Mouse (Mus musculus) CH12F3 (cell line): ENCODE results near the gene Samd8.

ENCODE experiments used
- in situ Hi-C: fragments of 300-500 bp; cut with MboI; formaldehyde crosslinking; loops from 2 replicates; pipeline ENCODE4 v1.14.3; 2020; ENCODE audit warnings: low sequenced_read_pairs

Gene Samd8

DNA sequence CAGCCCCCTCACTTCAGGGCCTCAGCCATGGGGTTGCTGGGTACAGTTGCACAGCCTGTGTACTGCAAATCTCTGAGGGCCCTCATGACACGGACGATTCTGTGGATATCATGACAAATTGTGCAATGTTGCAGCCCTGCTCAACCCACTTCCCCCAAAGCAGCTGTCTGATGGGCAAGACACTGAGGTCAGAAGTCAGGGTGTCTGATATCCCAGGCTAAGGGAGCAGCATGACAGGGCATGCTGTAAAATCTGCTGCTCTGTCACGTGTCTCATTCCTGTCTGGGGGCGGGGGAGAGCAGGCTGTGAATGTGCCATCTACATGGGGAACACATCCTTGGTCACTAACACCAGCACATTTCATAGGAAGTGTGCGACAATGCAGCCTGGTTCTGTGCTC lies 5.2 kb upstream of the Samd8 start:
- in situ Hi-C loops: no loop called here

DNA sequence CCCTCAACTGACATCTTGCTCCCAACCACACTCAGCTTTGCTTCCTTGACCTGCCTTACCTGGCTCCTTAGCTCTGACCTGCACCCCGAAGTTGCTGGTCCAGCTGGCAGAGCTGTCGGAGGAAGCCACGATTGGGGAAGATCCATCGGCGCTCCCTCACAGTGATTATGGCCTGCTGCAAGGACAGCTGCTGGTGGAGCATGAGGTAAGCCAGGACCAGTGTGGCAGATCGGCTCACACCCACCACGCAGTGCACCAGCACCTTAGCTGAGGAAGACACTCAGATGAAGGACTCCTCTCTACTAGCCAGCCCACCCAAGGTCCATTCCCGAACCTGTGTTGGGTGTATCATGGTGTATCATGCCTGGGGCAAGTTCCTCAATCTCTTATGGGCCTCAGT lies 4.1 kb upstream of the Samd8 start:
- in situ Hi-C loops: no loop called here

DNA sequence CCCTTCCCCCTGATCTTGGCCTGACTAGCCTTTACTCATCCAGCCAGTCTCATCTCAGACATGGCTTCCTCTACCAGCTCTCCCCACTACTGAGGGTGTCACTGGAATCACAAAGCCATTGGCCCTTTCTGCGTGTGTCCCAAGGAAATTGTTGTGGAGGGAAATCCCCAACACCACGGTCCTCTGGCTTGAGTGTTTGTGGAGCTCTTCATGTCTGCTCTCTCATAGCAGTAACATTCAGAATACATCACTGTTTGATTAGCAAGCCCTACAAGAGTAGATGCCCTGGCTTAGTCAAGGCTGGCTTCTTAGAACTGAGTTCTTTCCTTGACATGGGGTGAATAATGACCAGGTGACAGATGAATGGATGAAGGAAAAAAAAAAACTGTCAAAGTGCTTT lies 3.5 kb upstream of the Samd8 start:
- in situ Hi-C loops: no loop called here

DNA sequence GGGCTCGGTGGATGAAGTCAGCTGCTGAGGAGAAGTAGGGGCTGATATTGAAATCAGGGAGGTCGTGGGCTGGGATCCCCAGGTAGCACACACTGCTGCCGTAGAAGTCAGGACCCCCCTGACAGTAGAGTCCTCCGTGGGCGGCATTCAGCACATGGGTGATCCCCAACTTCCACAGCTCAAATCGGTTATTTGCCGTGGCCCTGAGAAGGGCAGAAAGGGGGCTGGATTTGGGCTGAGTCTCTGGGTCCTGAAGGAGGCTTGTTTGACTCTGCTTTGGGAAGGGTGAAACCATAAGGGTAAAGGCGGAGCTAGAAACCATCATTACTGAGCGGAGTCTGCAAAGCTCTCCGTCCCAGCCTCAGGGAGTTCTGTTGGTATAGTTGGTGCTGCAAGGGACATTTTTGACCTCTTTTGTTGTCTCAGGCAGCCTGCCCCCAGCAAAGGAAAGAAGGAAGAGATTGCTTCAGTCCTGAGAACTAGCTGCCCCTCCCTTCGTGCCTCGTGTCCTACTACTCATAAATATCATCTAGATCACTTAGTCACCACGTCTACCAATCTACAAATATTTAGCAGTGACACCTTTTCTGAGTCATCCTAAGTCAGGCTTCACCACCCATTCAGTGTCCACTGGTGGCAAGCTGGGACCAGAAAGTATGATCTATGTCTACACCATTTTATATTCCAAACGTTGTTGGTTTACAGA lies 2.7 kb upstream of the Samd8 start:
- in situ Hi-C loops: no loop called here

DNA sequence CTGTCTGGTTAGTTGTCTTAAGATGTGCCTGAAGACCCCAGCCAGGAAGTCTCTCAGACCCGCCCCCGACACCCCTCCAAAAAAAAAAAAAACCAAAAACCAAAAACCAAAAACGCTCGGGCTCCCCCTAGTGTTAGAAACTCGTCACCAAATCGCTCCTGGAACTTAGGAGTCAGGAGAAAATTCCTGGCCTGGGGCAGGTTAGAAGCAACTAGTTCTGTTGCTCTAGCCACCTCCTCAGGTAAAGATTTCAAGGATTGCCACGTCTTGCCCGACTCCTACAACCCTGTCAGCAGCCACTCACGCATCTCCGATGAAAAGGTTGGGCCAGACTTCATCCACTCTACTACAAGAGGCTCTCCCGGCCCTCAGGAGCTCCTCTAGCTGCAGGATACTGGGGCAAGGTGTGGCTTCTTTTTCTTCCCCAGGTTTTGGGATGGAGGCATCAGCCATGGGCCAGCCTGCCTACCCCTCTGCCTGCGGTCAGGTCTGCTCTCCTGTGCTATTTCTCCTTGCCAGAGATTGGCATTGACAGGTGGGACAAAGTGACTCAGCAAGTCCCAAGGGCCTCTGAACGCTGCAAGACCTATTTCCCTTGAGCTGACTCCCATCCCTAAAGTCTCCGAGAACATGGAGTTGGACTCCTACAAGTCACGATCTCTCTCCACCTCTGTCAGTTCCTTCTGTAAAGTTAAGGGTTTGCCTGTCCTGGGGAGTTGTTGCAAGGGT lies 2.0 kb upstream of the Samd8 start:
- in situ Hi-C loops: no loop called here

DNA sequence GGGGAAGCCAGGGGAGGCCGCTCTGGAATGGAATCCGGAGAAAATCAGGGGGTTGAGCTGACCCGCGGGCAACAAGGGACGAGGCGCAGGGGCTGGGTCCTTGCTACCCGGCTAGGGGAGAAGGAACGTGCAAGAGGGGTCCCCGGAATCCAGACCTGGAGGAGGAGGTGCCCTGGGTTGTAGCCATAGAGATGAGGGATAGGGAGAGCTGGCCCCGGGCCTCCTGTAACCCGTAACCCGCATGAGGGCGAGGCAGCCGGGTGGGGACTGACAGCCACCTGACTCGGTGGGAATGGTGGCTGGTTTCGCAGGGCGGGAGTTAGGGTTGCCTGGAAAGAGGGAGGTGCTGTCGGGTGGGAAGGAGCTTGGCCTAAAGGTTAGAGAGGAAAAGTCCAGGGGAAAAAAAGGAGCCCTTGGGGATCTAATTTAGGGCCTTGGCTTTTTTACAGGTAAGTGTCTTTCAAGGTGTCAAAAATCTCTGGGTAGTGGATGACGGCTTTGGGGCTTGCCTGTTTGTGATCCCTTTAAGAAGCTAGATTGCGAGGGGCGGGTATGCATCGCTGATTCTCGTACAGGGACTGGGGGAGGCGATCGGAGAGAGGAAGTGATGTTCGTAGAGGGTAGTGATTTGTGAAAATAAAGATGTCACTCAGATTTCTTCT lies 681 bp downstream of the Samd8 start, which contains the start of gene Dusp13:
TSS of gene Dusp13 (minus strand) at position 301 of the 662 bp plus-strand sequence.
- in situ Hi-C loops: no loop called here

DNA sequence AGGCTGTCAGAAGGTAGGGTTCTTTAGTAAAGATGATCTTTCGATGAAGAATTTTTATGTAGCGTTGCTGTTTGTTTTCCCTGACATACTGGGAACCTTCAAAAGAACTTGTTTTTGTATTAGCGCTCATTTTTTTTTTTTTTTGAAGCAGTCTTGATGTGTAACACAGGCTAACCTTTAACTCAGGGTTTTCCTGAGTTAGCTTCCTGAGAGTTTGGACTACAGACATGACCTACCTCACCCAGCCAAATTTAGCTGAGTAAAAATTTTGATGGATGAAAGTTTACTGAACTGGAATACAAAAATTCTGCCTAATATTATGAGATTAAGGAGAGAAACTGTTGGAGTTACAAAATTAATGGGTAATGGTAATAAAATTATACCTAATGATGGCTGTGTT lies 2.1 kb downstream of the Samd8 start:
- in situ Hi-C loops: no loop called here

DNA sequence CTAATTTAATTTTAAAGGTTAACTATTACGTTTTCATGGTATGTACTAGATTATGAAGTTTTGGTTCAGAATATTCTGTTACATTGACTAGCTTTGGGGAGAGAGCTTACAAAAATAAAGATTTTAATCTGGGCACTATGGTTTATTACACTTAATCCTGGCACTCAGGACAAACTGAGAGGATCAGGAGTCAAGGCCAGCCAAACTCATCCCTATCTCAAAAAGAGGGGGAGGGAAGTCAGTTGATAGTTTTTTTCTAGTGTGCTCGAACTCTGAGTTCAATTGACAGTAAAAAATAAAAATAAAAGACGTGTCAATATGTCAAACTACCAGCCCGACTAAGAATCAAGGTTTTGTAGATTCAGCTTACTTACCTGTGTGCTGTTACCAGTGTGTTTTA lies 3.0 kb downstream of the Samd8 start:
- in situ Hi-C loops: no loop called here

DNA sequence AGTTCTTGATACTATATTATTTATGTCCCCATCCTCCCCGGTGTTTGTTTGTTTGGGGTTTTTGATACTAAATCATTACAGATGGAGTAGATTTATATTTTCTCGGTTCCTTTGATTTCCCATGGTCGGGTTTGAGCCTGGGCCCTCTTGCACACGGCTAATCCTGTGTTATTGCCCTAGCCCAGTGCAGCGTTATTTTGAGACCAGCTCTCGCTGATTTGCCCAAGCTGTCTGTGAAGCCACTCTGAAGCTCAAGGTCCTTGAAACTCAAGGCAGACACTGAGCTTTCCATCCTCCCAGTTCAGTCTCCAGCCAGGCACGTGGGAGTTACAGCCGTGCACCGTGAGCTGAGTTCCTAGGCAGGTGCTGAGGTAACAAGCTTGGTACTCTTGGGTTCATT lies 11.2 kb downstream of the Samd8 start:
- in situ Hi-C loops: no loop called here

DNA sequence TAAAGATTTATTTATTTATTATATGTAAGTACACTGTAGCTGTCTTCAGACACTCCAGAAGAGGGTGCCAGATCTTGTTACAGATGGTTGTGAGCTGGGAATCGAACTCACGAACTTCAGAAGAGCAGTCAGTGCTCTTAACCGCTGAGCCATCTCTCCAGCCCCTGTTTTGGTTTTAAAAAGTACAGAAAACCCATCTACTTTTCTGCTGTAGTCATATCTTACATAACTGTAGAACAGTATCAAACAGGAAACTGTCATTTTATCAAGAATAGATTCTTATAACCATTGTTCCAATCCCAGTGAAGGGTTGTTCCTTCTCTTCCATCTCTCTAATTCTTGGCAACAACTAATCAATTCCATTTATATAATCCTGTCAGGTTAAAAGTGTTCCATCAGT lies 13.4 kb downstream of the Samd8 start:
- in situ Hi-C loops: no loop called here

DNA sequence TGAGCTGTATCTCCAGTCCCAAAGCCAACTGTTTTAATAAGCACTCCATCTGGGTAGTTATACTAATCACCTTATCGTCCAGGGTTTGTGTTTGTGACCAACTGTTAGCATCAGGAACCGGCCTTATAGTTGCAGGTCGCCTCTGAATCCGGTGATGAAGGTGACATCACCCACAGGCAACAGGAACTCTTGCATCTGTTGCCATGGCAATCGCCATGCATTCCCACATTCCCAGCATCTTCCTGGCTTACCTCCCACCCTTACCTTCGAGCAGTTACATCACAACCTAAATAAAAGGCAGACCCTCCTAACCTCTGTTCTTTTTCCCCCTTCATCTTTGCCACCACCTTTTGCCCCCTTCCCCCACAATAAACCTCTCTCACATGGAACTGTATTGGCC lies 14.3 kb downstream of the Samd8 start:
- in situ Hi-C loops: no loop called here

DNA sequence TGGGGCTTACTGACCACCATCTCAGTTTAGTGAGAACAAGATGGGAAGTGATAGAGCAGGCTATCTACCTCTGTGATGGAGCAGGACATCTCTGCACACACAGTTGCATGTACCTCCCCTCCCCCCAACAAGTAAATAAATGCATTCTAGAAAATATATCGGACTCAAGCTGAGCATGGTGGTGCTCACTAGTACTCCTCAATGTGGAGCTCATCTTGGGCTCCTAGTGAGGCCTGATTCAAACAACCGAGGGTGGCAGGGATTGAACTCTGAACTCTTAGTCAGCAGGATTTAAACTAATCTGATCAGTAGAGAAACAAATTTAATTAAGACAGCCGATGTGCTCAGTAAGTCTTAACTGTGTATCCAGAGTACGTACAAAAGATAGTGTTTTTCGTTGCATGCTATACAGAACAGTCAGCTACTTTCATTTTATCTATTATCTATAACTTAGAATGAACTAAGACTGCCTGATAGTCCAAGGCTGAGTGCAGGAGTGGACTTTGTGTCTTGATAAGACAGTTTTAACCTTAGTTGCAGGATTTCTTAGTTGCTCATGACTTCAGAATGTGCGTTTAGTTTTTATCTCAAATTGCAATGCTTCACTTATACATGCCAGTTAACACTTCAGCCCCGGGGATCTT lies 15.5 kb downstream of the Samd8 start:
- in situ Hi-C loops: no loop called here

DNA sequence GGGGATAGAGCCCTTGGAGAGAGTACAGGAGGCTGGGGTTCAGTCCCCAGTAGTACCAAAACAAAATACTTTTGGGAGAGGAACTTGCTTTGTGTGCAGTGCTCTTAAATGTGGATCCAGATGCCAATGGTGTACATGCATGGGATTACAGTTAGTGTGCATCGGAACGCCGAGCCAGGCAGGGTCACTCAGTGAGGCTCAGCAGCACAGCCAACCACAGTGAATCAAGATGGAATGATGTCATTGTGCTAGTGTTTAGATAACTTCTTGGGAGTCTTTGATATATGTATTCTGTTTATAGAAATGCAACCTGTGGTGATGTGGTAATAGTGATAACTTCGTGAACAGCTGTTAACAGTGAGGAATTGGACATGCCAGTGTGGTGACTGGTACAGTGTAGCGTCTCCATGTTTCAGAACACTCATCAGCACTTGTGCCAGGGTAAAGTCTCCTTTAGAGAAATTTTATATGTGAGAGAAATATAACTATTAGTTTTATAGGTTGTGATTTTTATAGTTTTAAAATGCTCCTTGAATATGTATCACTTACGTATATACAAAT lies 16.1 kb downstream of the Samd8 start:
- in situ Hi-C loops: no loop called here

DNA sequence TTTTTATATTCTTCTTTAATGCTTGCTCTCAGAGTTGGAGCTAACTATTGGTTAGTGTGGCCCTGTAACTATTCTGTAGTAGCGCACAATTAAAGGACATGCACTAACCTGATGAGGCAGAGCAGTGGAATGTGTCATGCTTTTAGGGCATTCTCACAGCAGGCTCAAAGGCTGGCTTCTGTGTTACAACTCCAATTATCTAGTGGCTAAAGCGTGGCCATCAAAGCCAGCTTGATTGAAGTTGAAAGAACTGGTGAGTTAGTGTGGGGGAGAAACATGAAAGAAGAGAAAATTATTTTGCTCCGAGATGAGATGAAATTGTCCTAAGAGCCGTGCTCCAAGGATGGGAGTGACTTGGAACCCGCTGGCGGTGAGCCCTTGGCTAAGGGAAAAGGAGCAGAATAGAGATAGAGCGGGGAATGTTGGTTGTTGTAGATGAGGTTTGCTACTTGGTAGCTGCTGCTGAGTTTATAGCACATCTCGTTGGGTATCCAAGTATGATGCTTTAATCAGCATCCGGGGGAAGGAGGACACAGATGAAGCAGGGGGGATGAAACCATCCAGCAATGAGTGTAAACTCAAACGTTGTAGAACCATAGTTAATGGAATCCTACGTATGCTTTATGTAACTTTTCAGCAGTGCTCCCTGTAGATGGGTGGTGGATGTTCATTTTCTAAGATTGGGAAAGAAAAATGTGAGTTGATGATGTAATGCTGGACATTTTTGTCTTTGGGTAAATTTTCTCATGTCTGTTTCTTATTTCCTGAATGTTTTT lies 22.4 kb downstream of the Samd8 start:
- in situ Hi-C loops: no loop called here

DNA sequence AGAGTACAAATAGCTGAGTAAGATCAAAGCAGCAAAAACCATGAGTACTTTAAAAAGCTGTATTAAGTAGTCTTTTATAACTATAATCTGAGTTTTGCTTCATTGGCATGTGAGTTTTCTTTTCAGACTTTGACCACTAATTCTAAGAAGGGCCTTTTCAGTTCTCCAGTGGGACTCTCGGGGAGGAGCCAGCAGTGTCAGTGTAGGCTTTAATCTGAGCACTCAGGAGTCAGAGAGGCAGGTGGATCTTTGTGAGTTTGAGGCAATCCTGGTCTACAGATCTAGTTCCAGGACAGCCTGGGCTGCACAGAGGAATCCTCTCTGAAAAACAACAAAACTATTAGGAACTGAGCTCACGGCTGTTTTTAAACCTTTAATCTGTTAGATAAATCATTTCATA lies 23.6 kb downstream of the Samd8 start:
- in situ Hi-C loops: no loop called here

DNA sequence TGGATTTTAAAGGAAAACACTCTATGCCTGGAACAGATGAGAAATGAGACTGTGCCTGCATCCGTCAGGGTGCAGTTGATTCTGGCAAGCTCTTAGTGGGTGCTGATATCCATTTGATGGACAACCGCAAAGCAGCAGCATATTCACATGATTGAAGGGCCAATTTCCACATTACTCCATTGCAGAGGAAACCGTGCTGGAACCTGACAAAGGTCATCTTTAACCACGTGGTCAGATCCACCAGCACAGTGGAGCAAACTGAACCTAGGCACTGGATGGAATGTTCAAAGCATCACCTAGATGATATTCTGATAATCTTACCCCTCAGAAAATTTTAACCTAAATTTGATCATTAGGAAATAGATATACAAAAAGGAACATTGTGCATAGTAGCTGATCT lies 25.9 kb downstream of the Samd8 start:
- in situ Hi-C loops: no loop called here

DNA sequence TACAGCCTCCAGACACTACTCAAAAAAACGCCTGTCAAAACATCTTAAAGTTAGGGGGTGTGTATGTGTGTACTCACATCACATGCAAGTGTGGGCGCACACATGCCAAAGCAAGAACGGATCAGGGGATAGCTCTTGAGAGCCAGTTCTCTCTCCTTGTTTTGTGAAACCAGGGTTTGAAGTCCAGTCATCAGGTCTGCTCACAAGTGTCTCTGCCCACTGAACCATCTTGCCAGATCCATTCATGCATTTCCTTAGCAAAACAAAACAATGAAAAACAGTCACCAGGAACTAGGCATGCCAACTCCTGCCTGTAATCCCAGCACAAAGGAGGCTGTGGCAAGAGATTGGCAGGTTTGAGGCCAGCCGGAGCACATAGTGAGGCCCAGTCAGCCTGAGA lies 36.2 kb downstream of the Samd8 start:
- in situ Hi-C loops: no loop called here

DNA sequence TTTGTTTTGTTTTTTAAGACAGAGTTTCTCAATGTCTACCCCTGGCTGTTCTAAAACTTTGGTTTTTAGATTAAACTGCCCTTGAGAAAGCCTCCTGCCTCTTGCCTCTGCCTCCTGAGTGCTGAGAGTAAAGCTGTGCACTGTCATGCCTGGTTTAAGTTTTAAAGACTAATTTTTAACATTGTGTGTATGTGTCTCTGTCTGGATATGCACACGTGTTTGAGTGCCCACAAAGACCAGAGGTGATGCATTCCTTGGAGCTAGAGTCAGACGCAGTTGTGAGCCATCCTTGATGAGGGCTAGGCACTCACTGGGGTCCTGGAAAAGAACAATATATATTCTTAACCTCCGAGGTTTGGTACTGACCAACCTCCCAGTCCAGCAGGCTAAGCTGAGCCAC lies 37.0 kb downstream of the Samd8 start:
- in situ Hi-C loops: no loop called here

DNA sequence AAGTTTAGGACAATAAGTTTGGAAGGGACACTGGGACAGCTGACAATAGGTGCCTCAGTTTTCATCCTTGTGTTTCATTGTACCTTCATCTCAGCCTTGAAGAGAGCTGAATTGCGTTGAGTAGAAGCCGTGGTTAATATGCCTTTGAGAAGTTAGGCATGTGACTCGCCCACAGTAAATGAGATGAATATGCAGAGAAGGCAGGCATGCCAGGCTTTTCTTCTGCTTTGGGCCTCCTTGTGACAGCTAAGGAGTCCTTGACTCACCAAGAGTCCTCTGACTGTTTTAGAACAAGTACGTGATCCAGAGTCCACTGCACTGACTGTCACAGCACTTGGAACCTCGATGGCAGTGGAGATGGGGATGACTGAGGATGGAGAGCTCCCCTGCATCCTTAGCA lies 37.8 kb downstream of the Samd8 start:
- in situ Hi-C loops: no loop called here

DNA sequence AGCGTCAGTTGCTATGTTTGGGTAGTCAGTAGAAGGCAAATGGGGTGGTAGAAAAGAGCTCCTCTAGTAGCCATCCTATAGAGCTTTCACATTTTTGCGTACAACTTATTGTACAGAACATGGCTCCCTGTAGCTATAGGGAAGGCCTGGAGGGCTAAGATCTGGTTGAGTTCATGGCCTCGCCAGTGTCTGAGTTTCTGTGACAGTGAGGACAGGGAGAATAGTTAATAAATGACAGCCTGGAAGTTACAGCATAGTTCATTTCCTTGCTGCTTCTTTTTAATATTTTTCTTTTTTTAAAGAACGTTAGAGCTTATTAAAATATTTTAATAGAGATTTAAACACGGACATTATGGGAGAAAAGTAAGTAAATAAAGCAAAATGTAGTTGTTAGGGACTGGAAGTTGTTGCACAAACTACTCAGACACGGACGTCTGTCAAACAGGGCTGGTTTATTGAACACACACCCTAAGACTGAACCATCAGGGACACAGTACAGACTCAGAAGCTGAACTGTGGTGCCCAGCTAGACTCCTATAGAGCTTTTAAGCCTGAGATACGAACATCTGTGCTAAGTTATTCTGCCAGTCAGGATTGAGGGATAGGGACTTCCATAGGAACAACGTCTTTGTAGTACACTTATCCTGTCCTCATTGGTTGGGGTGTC lies 40.4 kb downstream of the Samd8 start:
- in situ Hi-C loops: no loop called here
